Mouse (Mus musculus) ES-Bruce4 (cell line): ENCODE measurements around the gene 4930512M02Rik. TPM values are rescaled to one million over a fixed set of nuclear protein-coding genes. Genes with fewer than 3 reads are reported as not detected.

Experiments used
- H3K27ac ChIP-seq: 2 replicates; pipeline ENCODE4 v1.5.1; 2012; ENCODE audit warnings: low read length, inconsistent platforms; ENCODE audit not compliant: insufficient read depth
- H3K27me3 ChIP-seq: 2 replicates; pipeline ENCODE4 v1.6.1; 2012; ENCODE audit warnings: mild to moderate bottlenecking, low read length, inconsistent platforms; ENCODE audit not compliant: control insufficient read depth, poor library complexity, insufficient read depth, severe bottlenecking
- H3K36me3 ChIP-seq: 2 replicates; pipeline ENCODE4 v1.6.1; 2012; ENCODE audit warnings: inconsistent platforms, mild to moderate bottlenecking, low read length, moderate library complexity; ENCODE audit not compliant: control insufficient read depth, poor library complexity, insufficient read depth, severe bottlenecking
- H3K4me1 ChIP-seq: one replicate; pipeline ENCODE4 v1.8.1; 2011; ENCODE audit warnings: low read length; ENCODE audit not compliant: control insufficient read depth, insufficient read depth
- H3K4me3 ChIP-seq: 2 replicates; pipeline ENCODE4 v1.5.1; 2011; ENCODE audit warnings: low read depth, mild to moderate bottlenecking, low read length
- H3K9ac ChIP-seq: 2 replicates; pipeline ENCODE4 v1.6.1; 2012; ENCODE audit warnings: low read depth, mild to moderate bottlenecking, inconsistent platforms; ENCODE audit not compliant: poor library complexity, severe bottlenecking
- H3K9me3 ChIP-seq: replicated peaks from 2 replicates; pipeline ENCODE4 v1.6.1; 2012; ENCODE audit warnings: mild to moderate bottlenecking, low read length, inconsistent platforms; ENCODE audit not compliant: control insufficient read depth, poor library complexity, insufficient read depth, severe bottlenecking
- CTCF ChIP-seq: IDR thresholded peaks from one replicate; pipeline ENCODE4 v1.8.1; 2011; ENCODE audit warnings: low read depth, low read length
- EP300 ChIP-seq: IDR thresholded peaks from 2 replicates; pipeline ENCODE4 v1.6.1; 2011; ENCODE audit warnings: low read depth, low read length; ENCODE audit not compliant: insufficient read depth
- POLR2A ChIP-seq: IDR thresholded peaks from one replicate; pipeline ENCODE4 v1.8.1; 2011; ENCODE audit warnings: low read length; ENCODE audit not compliant: insufficient read depth
- polyA plus RNA-seq: library from polyadenylated mRNA; stranded (reverse); fragments of >200 nt; gene quantifications from 2 replicates; pipeline ENCODE4 v1.2.4, GENCODE M21; 2011; ENCODE audit warnings: low read depth; ENCODE audit not compliant: missing spikeins, insufficient read depth, insufficient read length

4930512M02Rik gene
- polyA plus RNA-seq, 1 experiment, result not detected

- H3K4me3 ChIP-seq, result no peak overlapping the region
- H3K36me3 ChIP-seq, result no peaks in the 10 kb centered on the region
- no peak overlapping the region for H3K9ac ChIP-seq
- H3K27ac ChIP-seq, result no peak overlapping the region
- TF ChIP-seq EP300, result no peak
- no peak for TF ChIP-seq CTCF
- no peak for TF ChIP-seq POLR2A
- no peaks in the 10 kb centered on the region for H3K9me3 ChIP-seq
- H3K4me1 ChIP-seq, result no peaks in the 10 kb centered on the region
- no peaks in the 10 kb centered on the region for H3K27me3 ChIP-seq
Observed at GRCm38 (mm10) chr11:11667254-11667921, 39.8 kb upstream of the 4930512M02Rik start.

DNA sequence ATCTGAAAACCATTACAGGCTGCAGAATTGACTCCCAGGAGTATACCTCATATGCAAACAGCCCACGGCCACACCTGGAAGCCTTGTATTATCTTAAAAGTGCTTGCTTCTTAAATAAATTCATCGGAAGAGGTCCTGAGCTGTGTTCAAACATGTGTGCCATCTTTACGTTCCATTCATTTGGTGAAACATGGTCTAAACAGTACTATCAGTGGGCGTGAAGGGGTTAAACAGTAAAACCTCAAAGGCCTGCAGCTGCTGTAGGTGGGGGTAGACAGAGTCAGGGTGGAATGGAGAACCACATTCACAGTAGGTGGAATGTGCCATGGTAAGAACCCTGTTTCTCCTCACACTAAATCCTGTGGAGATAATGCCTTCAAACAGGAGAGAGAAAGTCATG is 33.0 kb upstream of the 4930512M02Rik start:
- H3K4me1 ChIP-seq, result no peaks in the 10 kb centered on the region
- no peak overlapping the region for H3K9ac ChIP-seq
- H3K9me3 ChIP-seq, result no peaks in the 10 kb centered on the region
- H3K27me3 ChIP-seq, result no peaks in the 10 kb centered on the region
- H3K4me3 ChIP-seq, result no peak overlapping the region
- no peaks in the 10 kb centered on the region for H3K36me3 ChIP-seq
- H3K27ac ChIP-seq, result no peak overlapping the region
- TF ChIP-seq CTCF, result no peak

- H3K4me1 ChIP-seq, result no peaks in the 10 kb centered on the region
- H3K4me3 ChIP-seq, result no peak overlapping the region
- no peak overlapping the region for H3K27ac ChIP-seq
- H3K9ac ChIP-seq, result no peak overlapping the region
- TF ChIP-seq CTCF (no peak), EP300 (no peak), POLR2A (no peak)
- H3K9me3 ChIP-seq, result no peaks in the 10 kb centered on the region
- no peaks in the 10 kb centered on the region for H3K36me3 ChIP-seq
- H3K27me3 ChIP-seq, result no peaks in the 10 kb centered on the region
Observed at GRCm38 (mm10) chr11:11658834-11659233, 31.2 kb upstream of the 4930512M02Rik start.

DNA sequence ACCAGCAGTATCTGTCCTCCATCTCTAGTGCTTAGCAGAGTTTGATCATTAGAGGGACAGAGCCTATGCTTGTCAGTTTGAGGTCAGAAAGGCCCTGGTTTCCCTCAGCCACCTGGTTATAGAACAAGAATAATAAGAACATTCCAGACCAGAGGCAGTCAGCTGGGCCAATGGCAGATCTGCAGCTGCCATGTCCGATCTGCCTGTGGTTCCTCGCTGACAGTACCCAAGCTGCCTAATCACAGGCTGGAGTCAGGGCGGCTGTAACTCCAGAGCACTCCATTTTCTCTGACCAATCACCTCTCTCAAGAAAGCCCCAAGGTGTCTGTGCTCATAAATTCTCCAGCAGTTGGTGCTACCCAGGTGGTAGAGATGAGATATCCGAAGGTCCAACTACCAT is 30.0 kb upstream of the 4930512M02Rik start:
- Histone ChIP-seq H3K27ac (no peak overlapping the region), H3K4me3 (no peak overlapping the region), H3K27me3 (no peaks in the 10 kb centered on the region), H3K4me1 (no peaks in the 10 kb centered on the region), H3K9ac (no peak overlapping the region), H3K36me3 (no peaks in the 10 kb centered on the region), H3K9me3 (no peaks in the 10 kb centered on the region)
- TF ChIP-seq POLR2A (no peak), EP300 (no peak), CTCF (no peak)

DNA sequence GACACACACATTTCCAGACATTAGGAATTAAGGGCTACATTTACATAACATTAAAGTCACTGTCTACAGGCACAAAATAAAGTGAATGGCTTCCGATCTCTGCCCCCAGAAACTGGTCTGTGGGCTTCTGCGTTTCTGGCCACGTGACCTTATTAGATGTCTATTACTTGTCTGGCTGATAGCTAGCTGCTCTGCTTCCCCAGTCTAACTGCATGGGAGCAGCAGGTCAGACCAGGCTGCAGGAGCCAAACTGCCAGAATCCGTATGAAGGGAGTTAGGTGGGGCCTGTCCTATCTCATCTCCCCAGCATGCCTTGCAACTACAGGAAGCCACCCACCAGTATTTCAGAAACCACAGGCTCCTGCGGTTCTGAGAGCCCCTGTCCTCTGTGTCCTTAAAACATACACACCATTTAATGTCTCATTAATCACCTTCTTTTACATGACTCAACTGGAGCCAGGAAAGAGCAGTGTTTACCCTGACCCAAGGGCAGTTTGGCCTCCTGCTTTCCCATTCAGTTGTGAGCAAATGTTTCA is 29.4 kb upstream of the 4930512M02Rik start:
- H3K27me3 ChIP-seq, result no peaks in the 10 kb centered on the region
- no peak overlapping the region for H3K27ac ChIP-seq
- H3K9me3 ChIP-seq, result no peaks in the 10 kb centered on the region
- H3K36me3 ChIP-seq, result no peaks in the 10 kb centered on the region
- no peak overlapping the region for H3K4me3 ChIP-seq
- H3K4me1 ChIP-seq, result no peaks in the 10 kb centered on the region
- H3K9ac ChIP-seq, result no peak overlapping the region
- TF ChIP-seq POLR2A (no peak), CTCF (no peak)

DNA sequence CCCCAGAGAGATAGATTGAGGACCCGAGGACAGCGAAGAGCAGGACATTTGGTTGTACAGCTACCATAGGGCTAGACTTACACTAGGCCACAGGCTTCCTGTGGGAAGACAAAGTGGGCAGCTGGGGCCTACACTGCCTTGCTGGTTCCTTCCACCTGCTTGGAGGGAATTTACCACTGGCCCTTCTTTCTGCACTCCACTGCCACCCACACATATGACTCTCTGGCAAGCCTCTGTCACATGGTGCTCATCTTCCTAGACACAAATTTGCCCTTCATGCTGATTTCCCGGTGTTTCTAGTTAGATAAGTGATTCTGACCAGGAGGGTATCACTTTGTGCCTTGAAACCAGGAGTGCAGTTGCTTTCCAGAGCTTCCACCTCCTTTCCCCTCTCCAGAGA is 28.8 kb upstream of the 4930512M02Rik start:
- Histone ChIP-seq H3K4me3 (no peak overlapping the region), H3K27ac (no peak overlapping the region), H3K9me3 (no peaks in the 10 kb centered on the region), H3K36me3 (no peaks in the 10 kb centered on the region), H3K27me3 (no peaks in the 10 kb centered on the region), H3K9ac (no peak overlapping the region), H3K4me1 (no peaks in the 10 kb centered on the region)
- TF ChIP-seq EP300, result no peak
